Mouse (Mus musculus): Measurements from ENCODE around the gene Krtap3-1. TPM values are rescaled to one million over a fixed set of nuclear protein-coding genes. Genes with fewer than 3 reads are reported as not detected.

Gene Krtap3-1
- polyA plus RNA-seq, 1 experiment from 2014 or later, result not detected

GRCm38 (mm10) chr11:99585096-99585495, 18.7 kb upstream of the Krtap3-1 start:
- TF ChIP-seq EP300 (IDR thresholded peaks at IDR 0.05) (no peak), CTCF (IDR thresholded peaks at IDR 0.05) (no peak)
- no peak overlapping the region for H3K27ac ChIP-seq (ENCODE audit: low read length)
- no peak for DNase-seq (ENCODE audit: low spot score)
- ATAC-seq, result no peak
- 77% methylated on average over 7 of the region's 7 CpGs for WGBS
- no peaks in the 10 kb centered on the region for H3K9me3 ChIP-seq (ENCODE audit: low read length)
- H3K4me2 ChIP-seq (replicated peaks; ENCODE audit: low read depth, low read length), result no peak overlapping the region
- no peaks in the 10 kb centered on the region for H3K27me3 ChIP-seq (replicated peaks; ENCODE audit: insufficient read depth, low read length)
- no peak overlapping the region for H3K4me3 ChIP-seq (ENCODE audit: low read depth, low read length)
- H3K36me3 ChIP-seq (ENCODE audit: insufficient read depth, low read length), result no peaks in the 10 kb centered on the region
- H3K9ac ChIP-seq (replicated peaks; ENCODE audit: low read depth), result no peak overlapping the region
- H3K4me1 ChIP-seq (ENCODE audit: insufficient read depth, low read depth, low read length), result no peaks in the 10 kb centered on the region

- no peak within 1 kb of the TSS for H3K27ac ChIP-seq (ENCODE audit: low read length)
- no peaks in the 10 kb centered on the region for H3K9me3 ChIP-seq (ENCODE audit: low read length)
- H3K4me1 ChIP-seq (ENCODE audit: insufficient read depth, low read depth, low read length), result no peaks in the 10 kb centered on the region
- no peak for TF ChIP-seq CTCF (IDR thresholded peaks at IDR 0.05)
- no peak for TF ChIP-seq EP300 (IDR thresholded peaks at IDR 0.05)
- H3K9ac ChIP-seq (replicated peaks; ENCODE audit: low read depth), result no peak within 1 kb of the TSS
- no peak within 1 kb of the TSS for H3K4me3 ChIP-seq (ENCODE audit: low read depth, low read length)
- DNase-seq (ENCODE audit: low spot score) (no peak), ATAC-seq (no peak)
- no peak within 1 kb of the TSS for H3K4me2 ChIP-seq (replicated peaks; ENCODE audit: low read depth, low read length)
- no peaks in the 10 kb centered on the region for H3K36me3 ChIP-seq (ENCODE audit: insufficient read depth, low read length)
- WGBS, result 77% methylated on average over 5 of the region's 5 CpGs
- no peaks in the 10 kb centered on the region for H3K27me3 ChIP-seq (replicated peaks; ENCODE audit: insufficient read depth, low read length)
Observed at GRCm38 (mm10) chr11:99583245-99583704, 16.8 kb upstream of the Krtap3-1 start, which contains the start of gene Krtap1-4. Gene Krtap1-4 (minus strand): TSS chr11:99583654.

GRCm38 (mm10) chr11:99581564-99581963, 15.1 kb upstream of the Krtap3-1 start:
- H3K4me3 ChIP-seq (ENCODE audit: low read depth, low read length), result no peak overlapping the region

GRCm38 (mm10) chr11:99581051-99581450, 14.6 kb upstream of the Krtap3-1 start:
- ATAC-seq (no peak), DNase-seq (ENCODE audit: low spot score) (no peak)
- no peak overlapping the region for H3K4me3 ChIP-seq (ENCODE audit: low read depth, low read length)
- no peak overlapping the region for H3K27ac ChIP-seq (ENCODE audit: low read length)
- no peaks in the 10 kb centered on the region for H3K4me1 ChIP-seq (ENCODE audit: insufficient read depth, low read depth, low read length)
- no peak overlapping the region for H3K9ac ChIP-seq (replicated peaks; ENCODE audit: low read depth)
- H3K4me2 ChIP-seq (replicated peaks; ENCODE audit: low read depth, low read length), result no peak overlapping the region
- no peaks in the 10 kb centered on the region for H3K36me3 ChIP-seq (ENCODE audit: insufficient read depth, low read length)
- WGBS, result 71% methylated on average over 5 of the region's 5 CpGs
- no peak for TF ChIP-seq EP300 (IDR thresholded peaks at IDR 0.05)
- TF ChIP-seq CTCF (IDR thresholded peaks at IDR 0.05), result no peak
- no peaks in the 10 kb centered on the region for H3K9me3 ChIP-seq (ENCODE audit: low read length)
- H3K27me3 ChIP-seq (replicated peaks; ENCODE audit: insufficient read depth, low read length), result no peaks in the 10 kb centered on the region

More at GRCm38 (mm10) chr11:99581564-99581963, 15.1 kb upstream of the Krtap3-1 start:
- no peaks in the 10 kb centered on the region for H3K4me1 ChIP-seq (ENCODE audit: insufficient read depth, low read depth, low read length)
- H3K27ac ChIP-seq (ENCODE audit: low read length), result no peak overlapping the region
- TF ChIP-seq CTCF (IDR thresholded peaks at IDR 0.05), result no peak
- TF ChIP-seq EP300 (IDR thresholded peaks at IDR 0.05), result 0 out of 2 replicates have a peak, but pooled peaks have one; percentile 48
- no peaks in the 10 kb centered on the region for H3K36me3 ChIP-seq (ENCODE audit: insufficient read depth, low read length)
- no peaks in the 10 kb centered on the region for H3K27me3 ChIP-seq (replicated peaks; ENCODE audit: insufficient read depth, low read length)
- 55% methylated on average over 6 of the region's 6 CpGs for WGBS
- H3K9me3 ChIP-seq (ENCODE audit: low read length), result no peaks in the 10 kb centered on the region
- DNase-seq (ENCODE audit: low spot score) (peak; percentile 65), ATAC-seq (peak; percentile 58; the same call in 1 of the 2 replicates)
- H3K9ac ChIP-seq (replicated peaks; ENCODE audit: low read depth), result no peak overlapping the region
- no peak overlapping the region for H3K4me2 ChIP-seq (replicated peaks; ENCODE audit: low read depth, low read length)

DNA sequence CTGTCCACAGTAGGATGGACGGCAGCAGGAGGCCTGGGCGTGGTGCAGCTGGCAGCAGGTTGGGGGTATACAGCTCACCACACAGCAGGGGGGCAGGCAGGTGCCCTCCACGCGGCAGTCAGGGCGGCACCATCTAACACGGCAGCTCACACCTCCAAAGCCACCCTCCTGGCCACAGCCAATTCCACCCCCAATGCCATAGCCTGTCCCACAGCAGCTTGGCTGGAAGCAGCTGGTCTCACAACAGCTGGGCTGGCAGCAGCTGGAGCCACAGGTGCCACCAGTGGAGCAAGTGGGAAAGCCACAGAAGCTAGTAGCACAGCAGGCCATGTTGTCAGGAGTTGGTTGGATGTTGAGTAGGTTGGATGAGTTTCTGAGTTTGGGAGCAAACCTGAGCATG, 14.2 kb upstream of the Krtap3-1 start, which contains the start of gene Krtap1-5:
Gene Krtap1-5, minus strand, starts transcription at position 381 of the 400 bp plus-strand sequence.
- ATAC-seq, result no peak
- no peaks in the 10 kb centered on the region for H3K9me3 ChIP-seq (ENCODE audit: low read length)
- no peak within 1 kb of the TSS for H3K4me3 ChIP-seq (ENCODE audit: low read depth, low read length)
- no peak within 1 kb of the TSS for H3K4me2 ChIP-seq (replicated peaks; ENCODE audit: low read depth, low read length)
- WGBS, result 85% methylated on average over 6 of the region's 6 CpGs
- H3K4me1 ChIP-seq (ENCODE audit: insufficient read depth, low read depth, low read length), result no peaks in the 10 kb centered on the region
- no peaks in the 10 kb centered on the region for H3K36me3 ChIP-seq (ENCODE audit: insufficient read depth, low read length)
- H3K27me3 ChIP-seq (replicated peaks; ENCODE audit: insufficient read depth, low read length), result no peaks in the 10 kb centered on the region
- no peak for DNase-seq (ENCODE audit: low spot score)
- H3K27ac ChIP-seq (ENCODE audit: low read length), result no peak within 1 kb of the TSS
- TF ChIP-seq CTCF (IDR thresholded peaks at IDR 0.05), result no peak
- no peak for TF ChIP-seq EP300 (IDR thresholded peaks at IDR 0.05)
- H3K9ac ChIP-seq (replicated peaks; ENCODE audit: low read depth), result no peak within 1 kb of the TSS

GRCm38 (mm10) chr11:99574106-99574505, 7.7 kb upstream of the Krtap3-1 start:
- ATAC-seq (peak; percentile 77), DNase-seq (ENCODE audit: low spot score) (peak; percentile 83)
- H3K27ac ChIP-seq (ENCODE audit: low read length), result no peak overlapping the region
- H3K4me3 ChIP-seq (ENCODE audit: low read depth, low read length), result no peak overlapping the region
- H3K9me3 ChIP-seq (ENCODE audit: low read length), result no peaks in the 10 kb centered on the region
- whole genome bisulfite sequencing, result 0% methylated on average over 7 of the region's 7 CpGs
- H3K4me2 ChIP-seq (replicated peaks; ENCODE audit: low read depth, low read length), result peak overlapping the region; percentile 32; the same call in 1 of the 2 replicates
- no peak for TF ChIP-seq EP300 (IDR thresholded peaks at IDR 0.05)
- peak; percentile 92 for TF ChIP-seq CTCF (IDR thresholded peaks at IDR 0.05)
- no peaks in the 10 kb centered on the region for H3K36me3 ChIP-seq (ENCODE audit: insufficient read depth, low read length)
- H3K4me1 ChIP-seq (ENCODE audit: insufficient read depth, low read depth, low read length), result no peaks in the 10 kb centered on the region
- H3K27me3 ChIP-seq (replicated peaks; ENCODE audit: insufficient read depth, low read length), result no peaks in the 10 kb centered on the region
- no peak overlapping the region for H3K9ac ChIP-seq (replicated peaks; ENCODE audit: low read depth)

Measured in lung, postnatal 0 days (tissue).